Mouse (Mus musculus) left cerebral cortex, postnatal 10 days (tissue): Measurements from ENCODE around the gene Ddx58. TPM values are rescaled to one million over a fixed set of nuclear protein-coding genes. Genes with fewer than 3 reads are reported as not detected.
A peak's percentile ranks its signal among the peaks of the same experiment; 100 is the strongest.

Experiments
- DNase-seq, 2 experiments: peaks; one replicate each; pipeline ENCODE4 v3.0.0; 2021 to 2022; ENCODE audit warnings: low spot score in 2 of 2, mixed read lengths in 1 of 2; ENCODE audit errors: extremely low spot score in 1 of 2
- intact Hi-C: fragments of 180-260 bp; cut with DNase I; formaldehyde crosslinking; loops from one replicate; pipeline ENCODE4 v1.15.1; 2025
- total RNA-seq, 2 experiments: library from RNA; stranded (reverse); gene quantifications; 2 replicates each; pipeline ENCODE4 v1.2.3; 2021

Ddx58 gene
- total RNA-seq, 2 experiments from 2014 or later = 3.5 to 4.8 TPM

DNA sequence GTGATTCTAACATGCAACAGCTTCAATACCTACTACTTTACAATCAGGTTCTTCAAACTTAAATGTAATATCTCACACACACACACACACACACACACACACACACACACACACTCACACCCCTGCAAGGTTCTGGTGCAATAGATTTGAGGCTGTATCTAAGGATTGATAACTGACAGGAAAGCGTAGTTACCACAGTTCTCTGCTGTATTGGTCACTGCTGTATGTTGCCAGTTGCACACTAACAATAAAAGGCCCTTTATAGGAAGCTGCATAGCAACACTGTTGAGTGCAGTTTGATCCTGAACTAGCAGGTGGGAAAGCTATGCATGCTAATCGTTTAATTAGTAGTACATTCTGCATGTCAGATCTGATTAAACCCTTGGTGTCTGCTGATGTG, 44.3 kb downstream of the Ddx58 start:
- DNase-seq = no peak
- intact Hi-C loops = no loop called here

DNA sequence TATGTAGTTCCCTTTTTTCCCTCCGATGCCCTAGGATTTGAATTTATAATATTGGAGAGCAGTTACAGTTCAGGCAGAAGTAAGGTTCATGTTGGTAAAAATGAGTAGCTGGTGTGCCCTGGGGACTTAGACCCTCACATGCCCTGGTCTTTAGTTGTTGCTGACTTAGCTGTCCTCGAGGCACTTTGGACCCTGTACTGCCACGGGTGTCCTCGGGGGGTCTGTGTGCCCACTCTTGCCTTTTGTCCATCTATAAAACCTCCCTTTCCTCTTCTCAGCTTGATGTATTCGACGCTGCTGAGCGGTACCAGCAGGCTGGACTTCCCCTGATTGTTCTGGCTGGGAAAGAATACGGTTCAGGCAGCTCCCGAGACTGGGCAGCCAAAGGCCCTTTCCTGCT, 46.2 kb downstream of the Ddx58 start:
- no peak for DNase-seq
- intact Hi-C loops = no loop called here

DNA sequence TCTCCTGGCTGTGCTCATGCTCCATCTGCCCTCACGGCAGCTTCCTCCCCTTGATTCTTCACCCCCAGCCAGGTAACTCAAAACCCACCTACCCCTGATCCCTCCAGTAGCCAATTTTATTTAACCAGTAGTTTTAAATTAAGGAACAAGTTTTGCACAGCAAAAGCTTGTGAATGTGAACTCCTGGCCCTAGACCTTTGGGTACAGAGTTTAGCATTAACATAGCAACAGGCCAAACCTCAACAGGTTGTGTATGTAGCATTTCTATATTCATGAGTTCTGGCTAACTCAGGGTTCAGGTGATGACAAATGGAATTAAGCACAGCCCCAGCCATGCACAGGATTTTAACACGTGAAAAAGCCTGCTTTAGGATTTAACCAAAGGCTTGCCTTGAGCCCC, 47.4 kb downstream of the Ddx58 start:
- intact Hi-C loops = no loop called here
- DNase-seq = no peak

GRCm38 (mm10) chr4:40187956-40188355, 51.7 kb downstream of the Ddx58 start:
- DNase-seq = no peak
- intact Hi-C loops = no loop called here

GRCm38 (mm10) chr4:40184470-40184869, 55.2 kb downstream of the Ddx58 start:
- intact Hi-C loops = loop anchor here (5.0 kb wide), 1 partner anchor 83 kb away; the partner anchor contains the start of genes Smim27 and Topors
- no peak for DNase-seq

DNA sequence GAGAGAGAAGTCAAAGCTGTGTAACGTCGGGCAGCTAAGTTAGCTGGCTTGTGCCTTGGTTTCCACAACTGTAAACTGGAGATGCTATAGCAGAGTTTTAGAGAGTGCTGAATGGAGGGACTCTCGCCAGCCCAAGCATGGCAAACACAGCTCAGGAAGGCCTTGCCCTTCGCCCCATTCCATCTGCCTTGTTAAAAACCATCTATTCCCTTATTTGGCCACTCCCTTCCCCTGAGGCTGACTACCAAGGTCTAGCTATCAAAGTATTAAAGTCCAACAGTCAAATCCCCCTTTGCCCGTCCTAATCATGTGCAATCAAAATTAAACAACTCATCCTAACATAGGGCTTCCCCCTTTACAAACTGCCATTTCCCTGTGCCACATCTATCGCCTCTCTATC, 55.8 kb downstream of the Ddx58 start:
- DNase-seq = no peak
- intact Hi-C loops = loop anchor here (5.0 kb wide), 1 partner anchor 84 kb away; the partner anchor contains the start of genes Smim27 and Topors

- intact Hi-C loops = loop anchor here (5.0 kb wide), 1 partner anchor 85 kb away; the partner anchor contains the start of genes Smim27 and Topors
- DNase-seq = peak; percentile 49 to 70
Observed at GRCm38 (mm10) chr4:40182651-40183320, 56.8 kb downstream of the Ddx58 start.

- no peak for DNase-seq
- intact Hi-C loops = loop anchor here (5.0 kb wide), 1 partner anchor 86 kb away; the partner anchor contains the start of genes Smim27 and Topors
Observed at GRCm38 (mm10) chr4:40181681-40182080, 57.9 kb downstream of the Ddx58 start.

DNA sequence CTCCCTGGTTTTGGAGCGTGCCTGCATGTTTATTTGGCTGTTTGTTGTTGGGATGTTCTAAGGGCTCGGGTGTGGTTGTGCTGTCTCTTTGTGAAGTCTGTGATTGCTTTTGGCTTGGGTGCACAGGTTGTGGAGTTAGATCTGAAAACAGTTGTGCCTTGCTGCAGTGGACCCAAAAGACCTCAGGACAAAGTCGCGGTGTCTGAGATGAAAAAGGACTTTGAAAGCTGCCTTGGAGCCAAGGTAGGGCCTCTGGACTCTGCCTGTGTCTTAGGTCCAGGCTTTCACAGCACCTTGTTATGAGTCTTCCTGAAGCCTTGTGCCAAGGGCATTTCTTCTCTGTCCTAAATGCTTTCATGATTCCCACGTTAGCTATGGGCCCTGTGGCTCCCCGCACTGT, 59.6 kb downstream of the Ddx58 start:
- intact Hi-C loops = loop anchor here (5.0 kb wide), 1 partner anchor 87 kb away; the partner anchor contains the start of genes Smim27 and Topors
- no peak for DNase-seq

- no peak for DNase-seq
- intact Hi-C loops = no loop called here
Observed at GRCm38 (mm10) chr4:40178584-40178983, 61.0 kb downstream of the Ddx58 start.

GRCm38 (mm10) chr4:40174321-40174720, 65.3 kb downstream of the Ddx58 start:
- no peak for DNase-seq
- intact Hi-C loops = no loop called here

DNA sequence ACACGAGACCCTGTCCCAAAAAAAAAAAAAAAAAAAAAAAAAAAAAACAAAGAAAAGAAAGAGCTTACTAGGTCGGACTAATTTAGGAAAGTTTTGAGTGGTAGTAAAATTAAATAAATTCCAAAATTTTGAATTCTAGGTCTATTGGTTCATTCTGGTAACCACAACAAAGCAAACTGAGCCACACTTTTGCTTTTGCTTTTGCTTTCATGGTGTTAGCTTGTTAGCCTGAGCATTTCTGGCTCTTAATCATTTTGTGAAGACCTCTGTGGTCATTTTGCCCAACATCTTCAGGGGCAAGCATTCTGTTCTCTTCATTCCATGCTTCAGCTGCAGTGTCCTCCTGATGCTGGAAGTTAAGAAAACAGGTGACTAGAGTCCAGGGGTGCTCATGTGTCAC, 67.3 kb downstream of the Ddx58 start:
- intact Hi-C loops = no loop called here
- no peak for DNase-seq

DNA sequence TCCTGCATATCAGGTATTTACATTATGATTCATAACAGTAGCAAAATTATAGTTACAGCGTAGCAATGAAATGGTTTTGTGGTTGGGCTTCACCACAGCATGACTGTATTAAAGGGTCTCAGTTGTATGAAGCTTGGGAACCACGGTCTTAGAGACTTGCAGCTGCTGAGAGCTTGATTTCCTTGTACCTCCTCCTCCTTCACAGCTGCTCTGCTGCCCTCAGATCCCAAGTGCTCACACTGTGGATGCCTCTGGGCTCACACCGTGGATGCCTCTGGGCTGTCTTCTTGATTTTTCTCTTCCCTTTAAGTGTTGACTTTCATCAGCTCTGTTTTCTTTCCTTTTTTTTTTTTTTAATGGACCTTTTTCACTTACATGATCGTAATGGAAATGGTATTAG, 68.2 kb downstream of the Ddx58 start:
- no peak for DNase-seq
- intact Hi-C loops = no loop called here

DNA sequence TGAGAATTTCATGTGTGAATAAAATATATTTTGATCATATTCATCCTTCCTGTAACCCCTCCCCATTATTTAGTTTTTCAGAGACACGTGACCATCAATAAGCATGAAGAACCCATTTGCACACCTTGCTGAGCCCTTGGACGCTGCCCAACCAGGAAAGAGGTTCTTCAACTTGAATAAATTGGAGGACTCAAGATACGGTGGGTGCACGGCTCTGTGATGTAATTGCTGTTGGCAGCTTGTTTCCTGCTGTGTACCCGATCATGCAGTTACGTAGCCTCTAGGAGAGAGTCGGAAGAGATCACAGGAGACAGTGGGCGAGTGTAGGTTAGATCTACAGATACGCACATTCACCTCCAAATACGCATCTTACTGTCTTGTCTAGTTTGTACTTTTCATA, 76.0 kb downstream of the Ddx58 start:
- intact Hi-C loops = no loop called here
- DNase-seq = no peak

DNA sequence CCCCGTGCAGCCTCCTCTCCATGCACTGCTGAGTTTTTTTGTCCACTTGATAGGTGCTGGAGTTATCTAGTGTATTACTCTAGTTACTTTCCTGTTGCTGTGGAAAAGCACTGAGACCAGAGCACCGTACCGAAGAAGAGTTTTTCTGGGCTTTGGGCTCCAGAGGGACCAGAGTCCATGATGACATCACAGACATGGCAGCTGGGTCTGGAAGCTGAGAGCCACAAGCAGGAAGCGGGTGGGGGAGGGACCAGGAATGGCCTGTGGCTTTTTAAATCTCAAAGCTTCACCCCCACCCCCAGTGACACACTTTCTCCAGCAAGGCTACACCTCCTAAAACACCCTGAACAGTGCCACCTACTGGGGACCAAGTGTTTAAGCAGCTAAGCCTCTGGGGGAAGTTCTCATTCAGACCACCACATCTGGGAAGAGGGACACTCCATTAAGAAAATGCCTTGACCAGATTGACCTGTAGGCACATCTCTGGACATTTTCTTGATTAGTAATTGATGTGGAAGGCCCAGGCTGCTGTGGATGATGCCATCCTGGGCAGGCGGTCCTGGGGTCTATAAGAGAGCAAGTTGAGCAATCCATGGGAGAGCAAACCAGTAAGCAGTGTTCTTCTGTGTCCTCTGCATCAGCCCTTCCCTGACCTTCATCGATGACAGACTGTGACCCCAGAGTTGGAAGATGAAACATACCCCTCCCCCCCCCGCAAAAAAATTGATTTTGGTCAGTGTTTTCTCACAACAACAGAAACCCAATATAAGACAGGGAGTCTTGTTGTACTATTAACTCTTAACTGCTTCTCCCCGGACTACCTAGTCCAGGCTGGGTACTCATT, 78.8 kb downstream of the Ddx58 start:
- intact Hi-C loops = no loop called here

DNA sequence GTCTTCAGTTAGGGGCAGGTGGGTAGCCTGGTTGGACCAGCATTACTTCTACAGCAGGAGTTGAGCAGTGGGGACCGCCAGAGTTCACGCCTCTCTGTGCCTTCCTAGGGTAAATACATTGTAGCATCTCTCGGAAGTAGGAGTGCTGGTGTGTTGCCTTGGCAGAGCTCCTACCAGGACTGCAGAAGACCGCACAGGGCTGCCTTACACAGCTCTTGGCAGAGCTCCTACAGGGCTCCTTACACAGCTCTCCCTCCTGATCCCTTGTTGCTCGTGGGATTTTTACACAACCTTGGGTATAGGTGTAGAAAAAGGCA, 81.4 kb downstream of the Ddx58 start:
- intact Hi-C loops = no loop called here

More for the DNA sequence above, 78.8 kb downstream of the Ddx58 start:
- DNase-seq = no peak

DNA sequence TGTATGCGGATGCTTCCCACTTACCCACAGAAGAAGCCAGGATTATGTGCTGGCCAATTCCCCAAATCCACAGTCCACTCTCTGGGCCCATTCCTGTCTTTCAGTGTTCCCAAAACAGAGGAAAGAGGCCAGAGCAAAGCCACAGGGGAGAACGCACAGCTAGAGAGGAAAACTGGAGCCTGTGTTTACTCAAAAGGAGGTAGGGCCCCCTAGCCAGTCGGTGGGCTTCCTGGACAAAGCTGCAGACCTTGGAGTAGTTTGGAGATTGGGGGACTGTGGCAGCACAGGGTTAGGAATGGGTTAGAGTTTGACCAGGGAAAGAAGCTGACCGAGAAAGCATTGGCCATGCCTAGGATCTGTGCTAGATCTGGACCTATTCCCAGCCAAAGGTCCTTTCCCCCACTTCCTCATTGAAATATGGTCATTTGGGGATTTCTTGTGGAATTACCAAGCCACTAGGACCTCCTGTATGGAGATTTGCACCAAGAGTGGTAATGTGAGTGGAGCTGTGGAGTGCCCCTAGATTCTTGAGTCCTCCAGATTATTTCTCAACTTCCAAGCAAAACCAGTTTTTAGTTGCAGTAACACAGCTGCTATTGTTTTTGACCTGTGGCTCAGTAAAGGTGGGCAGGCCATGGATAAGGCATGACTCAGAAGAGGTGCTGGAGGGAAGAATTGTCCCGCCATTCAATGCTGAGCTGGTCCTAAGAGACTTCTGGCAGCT, 82.0 kb downstream of the Ddx58 start:
- intact Hi-C loops = no loop called here
- DNase-seq = no peak

More for the DNA sequence above, 81.4 kb downstream of the Ddx58 start:
- DNase-seq = no peak

- no peak for DNase-seq
- intact Hi-C loops = no loop called here
Observed at GRCm38 (mm10) chr4:40156582-40157499, 82.8 kb downstream of the Ddx58 start.
